Mouse (Mus musculus) olfactory bulb, adult 2 months (tissue): ENCODE measurements around the gene Acp1.

Experiments used
- CTCF ChIP-seq: fragments of 200-500 bp; IDR thresholded peaks from 2 replicates; pipeline ENCODE4 v1.5.1; 2012; ENCODE audit warnings: low read depth, mild to moderate bottlenecking, low read length, moderate library complexity; ENCODE audit not compliant: insufficient read depth
- POLR2A ChIP-seq: fragments of 200-500 bp; IDR thresholded peaks from 2 replicates; pipeline ENCODE4 v1.6.1; 2012; ENCODE audit warnings: mild to moderate bottlenecking, low read depth, low read length, moderate library complexity; ENCODE audit not compliant: insufficient read depth

DNA sequence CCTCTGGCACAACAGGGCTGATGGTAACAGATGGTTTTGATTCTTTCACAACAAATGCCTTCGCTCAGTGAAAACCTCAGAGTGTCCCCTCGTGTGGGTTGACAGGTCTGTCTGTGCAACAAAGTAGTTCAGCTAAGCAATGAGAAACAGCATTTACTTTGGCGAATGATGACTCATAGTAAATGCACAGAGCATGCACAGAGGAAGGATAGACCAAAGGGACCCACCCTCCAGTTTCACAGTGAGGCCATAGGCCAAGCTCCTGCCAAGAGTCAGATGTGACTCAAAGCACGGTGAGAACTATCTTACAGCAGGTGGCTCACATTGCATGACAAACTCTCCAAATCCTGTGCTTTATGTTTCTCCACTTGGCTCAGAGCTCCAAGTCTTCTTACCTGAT lies 45.6 kb downstream of the Acp1 start:
- TF ChIP-seq POLR2A, result no peak
- no peak for TF ChIP-seq CTCF
